12 mouse cellular contexts compared by ENCODE assay signal in the genomic region with DNA sequence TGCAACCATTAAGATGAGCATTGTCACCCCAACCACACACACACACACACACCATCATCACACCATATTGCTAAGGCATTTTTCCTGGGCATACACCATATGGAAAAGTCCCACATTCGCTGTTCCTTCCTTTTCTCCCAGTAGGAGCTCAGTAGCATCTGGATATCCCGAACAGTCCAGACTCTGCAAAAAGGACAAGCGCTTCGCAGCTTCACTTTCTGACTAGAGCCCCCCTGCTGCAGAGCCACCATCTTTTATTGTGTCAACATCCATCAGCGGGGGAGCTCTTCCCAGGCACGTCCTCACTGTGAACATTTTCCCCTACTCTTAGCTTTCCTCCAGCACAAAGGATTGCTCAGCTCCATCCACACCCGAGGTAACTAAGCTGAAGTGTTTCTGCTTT.
A peak's percentile ranks its signal among the peaks of the same experiment; 100 is the strongest.
DNase-seq lines count a peak whose midpoint lies in the region; ATAC-seq and TF ChIP-seq lines count a peak whose summit lies in the region.
"Had no signal": no experiment of that assay in that cellular context is flagged by ENCODE, and none has a peak within 500 bp of the region (broad histone marks: within the 10 kb centered on the region; RNA-seq: fewer than 3 reads in every experiment).

No protein-coding gene starts in this region.

- no peak overlapping the region for H3K9ac ChIP-seq in forebrain, embryonic 15.5 days (replicated peaks)
- no peak overlapping the region for H3K9ac ChIP-seq in limb, embryonic 13.5 days
- H3K9ac ChIP-seq in neural tube, embryonic 14.5 days (replicated peaks; ENCODE audit: low read depth, low read length), result no peak overlapping the region; the same call in 1 of the 2 replicates

- H3K36me3 ChIP-seq in forebrain, embryonic 15.5 days, result no peaks in the 10 kb centered on the region
- H3K36me3 ChIP-seq in limb, embryonic 13.5 days, result no peaks in the 10 kb centered on the region
- no peaks in the 10 kb centered on the region for H3K36me3 ChIP-seq in neural tube, embryonic 14.5 days (ENCODE audit: control insufficient read depth, insufficient read depth, low read length)

- H3K4me3 ChIP-seq in layer of hippocampus, adult 2 months, result peak overlapping the region; percentile 5; the same call in 1 of the 2 replicates
- no peak overlapping the region; the same call in 1 of the 2 replicates for H3K4me3 ChIP-seq in forebrain, embryonic 15.5 days
- H3K4me3 ChIP-seq in limb, embryonic 13.5 days, result peak overlapping the region; percentile 14
- no peak overlapping the region for H3K4me3 ChIP-seq in neural tube, embryonic 14.5 days (ENCODE audit: low read depth, low read length)
- H3K4me3 ChIP-seq: left cerebral cortex, adult 2 months had no signal

- H3K27me3 ChIP-seq in forebrain, embryonic 15.5 days, result no peaks in the 10 kb centered on the region
- peaks cover 4% of the 10 kb centered on the region; the same call in 1 of the 2 replicates for H3K27me3 ChIP-seq in limb, embryonic 13.5 days
- no peaks in the 10 kb centered on the region for H3K27me3 ChIP-seq in neural tube, embryonic 14.5 days (ENCODE audit: control insufficient read depth, insufficient read depth, low read length)

- DNase-seq in layer of hippocampus, adult 2 months (ENCODE audit: low spot score in 2 of 2), result no peak
- DNase-seq in layer of hippocampus, adult 11-12 months (ENCODE audit: low spot score), result no peak
- no peak for DNase-seq in adrenal gland, adult 18-20 months (ENCODE audit: low spot score in 2 of 2)
- no peak for DNase-seq in right cerebral cortex, postnatal 4 days
- DNase-seq: kidney, adult 11 months had no signal

- 22% methylated on average over 7 of the region's 7 CpGs for WGBS in forebrain, embryonic 15.5 days
- 10% methylated on average over 7 of the region's 7 CpGs for WGBS in limb, embryonic 13.5 days
- WGBS in neural tube, embryonic 14.5 days, result 22% methylated on average over 7 of the region's 7 CpGs

- H3K27ac ChIP-seq in layer of hippocampus, adult 2 months, result peak overlapping the region; percentile 69
- H3K27ac ChIP-seq in forebrain, embryonic 15.5 days (replicated peaks), result 0 out of 2 replicates have a peak overlapping the region, but pooled peaks have one; percentile 33
- peak overlapping the region; percentile 87 for H3K27ac ChIP-seq in limb, embryonic 13.5 days
- H3K27ac ChIP-seq in neural tube, embryonic 14.5 days (ENCODE audit: low read depth, low read length), result peak overlapping the region; percentile 85
- H3K27ac ChIP-seq: left cerebral cortex, adult 2 months had no signal

- peaks cover 19% of the 10 kb centered on the region for H3K4me1 ChIP-seq in forebrain, embryonic 15.5 days
- peaks cover 23% of the 10 kb centered on the region for H3K4me1 ChIP-seq in limb, embryonic 13.5 days
- H3K4me1 ChIP-seq in neural tube, embryonic 14.5 days (ENCODE audit: control insufficient read depth, insufficient read depth, low read length), result peaks cover 16% of the 10 kb centered on the region; the same call in 1 of the 2 replicates

- peak overlapping the region; percentile 9 for H3K4me2 ChIP-seq in forebrain, embryonic 15.5 days (replicated peaks)
- peak overlapping the region; percentile 50 for H3K4me2 ChIP-seq in limb, embryonic 13.5 days (replicated peaks)
- peak overlapping the region; percentile 27 for H3K4me2 ChIP-seq in neural tube, embryonic 14.5 days (ENCODE audit: low read depth, low read length)
- H3K4me2 ChIP-seq: heart, embryonic 11.5 days had no signal

- TF ChIP-seq CTCF in layer of hippocampus, adult 2 months (conservative IDR thresholded peaks at IDR 0.05), result no peak

- peak; percentile 49 for ATAC-seq in forebrain, embryonic 15.5 days (replicated peaks)
- ATAC-seq in limb, embryonic 13.5 days (ENCODE audit: low FRiP score, low read depth), result peak; percentile 18
- peak; percentile 76 for ATAC-seq in neural tube, embryonic 14.5 days (ENCODE audit: low read depth)
- ATAC-seq in granulocyte monocyte progenitor cell, adult 5-6 weeks (replicated peaks; ENCODE audit: poor library complexity, severe bottlenecking), result no peak
- ATAC-seq: lung, postnatal 0 days had no signal

- H3K9me3 ChIP-seq in forebrain, embryonic 15.5 days, result no peaks in the 10 kb centered on the region
- H3K9me3 ChIP-seq in limb, embryonic 13.5 days, result no peaks in the 10 kb centered on the region
- no peaks in the 10 kb centered on the region for H3K9me3 ChIP-seq in neural tube, embryonic 14.5 days (ENCODE audit: control insufficient read depth, low read length)

Comparison
In these comparisons a context has a peak if more than half of its experiments do, and no peak if none do; other contexts are left out.
1. H3K27ac ChIP-seq: peak in every context shown above with its lines; median percentile 87 in limb, embryonic 13.5 days; 85 in neural tube, embryonic 14.5 days; 69 in layer of hippocampus, adult 2 months; 33 in forebrain, embryonic 15.5 days.
2. H3K4me3 ChIP-seq: peak in layer of hippocampus, adult 2 months (single experiment) and limb, embryonic 13.5 days (single experiment); none in forebrain, embryonic 15.5 days (single experiment) and neural tube, embryonic 14.5 days (single experiment).
3. Peak in every context shown above with its lines, with median percentiles within 50 percentile points of each other: H3K4me2 ChIP-seq.